Mouse (Mus musculus) spleen, adult 2 months (tissue): Measurements from ENCODE around the gene Mettl8. TPM values are rescaled to one million over a fixed set of nuclear protein-coding genes. Genes with fewer than 3 reads are reported as not detected.

Experiments
- DNase-seq, 2 experiments: peaks; one replicate each; pipeline versions ENCODE4 v3.0.0 to v3.0.0-alpha.2; 2012 to 2021; ENCODE audit warnings: low spot score in 2 of 2, low read depth in 1 of 2
- H3K27ac ChIP-seq: fragments of 200-500 bp; 2 replicates; pipeline ENCODE4 v1.5.1; 2012; ENCODE audit warnings: low read length, inconsistent platforms; ENCODE audit not compliant: insufficient read depth
- H3K27me3 ChIP-seq: fragments of 200-500 bp; 2 replicates; pipeline ENCODE4 v1.6.1; 2012; ENCODE audit warnings: mild to moderate bottlenecking, moderate library complexity, low read length, inconsistent platforms; ENCODE audit not compliant: control insufficient read depth, insufficient read depth
- H3K36me3 ChIP-seq: fragments of 200-500 bp; 2 replicates; pipeline ENCODE4 v1.6.1; 2012; ENCODE audit warnings: mild to moderate bottlenecking, low read length, inconsistent platforms; ENCODE audit not compliant: control insufficient read depth, insufficient read depth
- H3K4me1 ChIP-seq: fragments of 200-500 bp; 2 replicates; pipeline ENCODE4 v1.6.1; 2011; ENCODE audit warnings: inconsistent platforms; ENCODE audit not compliant: control insufficient read depth, insufficient read depth, insufficient read length
- H3K4me3 ChIP-seq: fragments of 200-500 bp; 2 replicates; pipeline ENCODE4 v1.5.1; 2011; ENCODE audit warnings: mild to moderate bottlenecking, inconsistent platforms; ENCODE audit not compliant: insufficient read depth, insufficient read length; ENCODE audit errors: extremely low read depth
- CTCF ChIP-seq: fragments of 200-500 bp; IDR thresholded peaks from 2 replicates; pipeline ENCODE4 v1.5.1; 2011; ENCODE audit warnings: mild to moderate bottlenecking, inconsistent platforms; ENCODE audit not compliant: insufficient read depth, insufficient read length, insufficient replicate concordance; ENCODE audit errors: extremely low read depth
- POLR2A ChIP-seq: fragments of 200-500 bp; IDR thresholded peaks from 2 replicates; pipeline ENCODE4 v1.6.1; 2011; ENCODE audit warnings: low read depth, low read length, inconsistent platforms
- WGBS: fragments of 180-500 bp; shearing (Covaris S2); methylation state at CpG from one replicate; pipeline ENCODE4 v1.1.7; 2018; 5-methylcytosine and 5-hydroxymethylcytosine counted together
- polyA plus RNA-seq: library from polyadenylated mRNA; depleted of rRNA; stranded (reverse); fragments of >200 nt; gene quantifications from 2 replicates; pipeline ENCODE4 v1.2.3, GENCODE M21; 2012

Gene Mettl8
- polyA plus RNA-seq, 1 experiment, result 3.5 TPM

DNA sequence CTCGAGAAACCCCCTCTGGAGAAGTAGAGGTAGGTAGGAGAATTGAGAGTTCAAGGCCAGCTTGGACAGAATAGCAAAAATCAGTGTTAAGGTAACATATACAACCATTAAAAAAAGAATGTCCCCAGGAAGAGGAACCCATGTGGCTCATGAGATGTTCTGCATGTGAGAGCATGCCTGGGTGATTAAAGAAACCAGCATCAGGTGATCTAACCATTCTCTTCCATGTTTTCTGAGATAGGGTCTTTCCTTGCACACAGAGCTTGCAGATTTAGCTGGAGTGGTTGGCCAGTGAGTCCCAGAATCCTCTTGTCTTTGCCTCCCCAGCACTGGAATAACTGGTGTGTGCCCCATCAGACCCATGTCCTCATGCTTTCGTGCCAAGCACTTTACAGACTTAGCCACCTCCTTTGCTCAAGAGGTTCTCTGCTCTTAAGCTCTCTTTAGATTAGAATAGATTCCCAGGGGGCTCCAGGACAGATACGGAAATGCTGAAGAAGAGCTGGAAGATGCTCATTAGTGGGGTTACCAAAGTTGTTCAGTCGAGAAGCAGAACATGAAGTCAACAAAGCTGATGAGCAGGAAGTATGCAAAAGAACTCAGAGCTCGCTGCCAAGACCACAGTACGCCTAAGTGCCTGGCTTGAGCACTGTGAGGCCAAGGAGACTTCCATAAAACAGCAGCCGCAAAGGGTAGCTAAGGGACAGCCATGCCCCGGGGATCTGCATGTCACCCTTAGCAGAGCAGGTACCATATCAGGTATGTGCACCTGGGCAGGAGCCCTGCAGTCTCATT is 110.7 kb downstream of the Mettl8 start:
- H3K4me1 ChIP-seq, result peaks cover 9% of the 10 kb centered on the region; the same call in 1 of the 2 replicates
- no peak overlapping the region for H3K4me3 ChIP-seq
- WGBS, result 51% methylated on average over 8 of the region's 8 CpGs
- H3K27ac ChIP-seq, result peak overlapping the region; percentile 72
- no peak for TF ChIP-seq POLR2A
- no peak for TF ChIP-seq CTCF
- H3K27me3 ChIP-seq, result no peaks in the 10 kb centered on the region
- peak in 1 of 2 experiments; percentile 22 for DNase-seq
- H3K36me3 ChIP-seq, result no peaks in the 10 kb centered on the region

DNA sequence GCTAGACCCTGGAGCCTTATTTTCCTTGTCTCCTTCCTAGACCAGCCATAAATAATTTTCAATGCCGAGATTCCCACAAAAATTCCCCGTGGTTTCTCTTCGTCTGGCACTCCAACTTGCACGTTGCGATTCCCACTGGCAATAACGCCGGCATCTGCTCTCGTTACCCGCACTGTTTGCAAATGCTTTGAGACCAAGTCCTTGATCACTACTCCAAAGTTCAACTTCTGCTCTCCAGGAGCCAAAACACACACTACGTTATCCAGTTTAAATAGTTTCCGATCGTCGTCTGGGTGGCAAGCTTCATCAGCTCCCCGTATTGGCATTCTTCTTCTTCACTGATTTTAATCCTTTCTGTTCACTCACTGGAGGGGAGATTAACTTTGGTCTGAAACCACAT is 114.6 kb downstream of the Mettl8 start:
- Histone ChIP-seq H3K27ac (no peak overlapping the region), H3K4me1 (peaks cover 9% of the 10 kb centered on the region; the same call in 1 of the 2 replicates), H3K4me3 (no peak overlapping the region), H3K36me3 (no peaks in the 10 kb centered on the region), H3K27me3 (no peaks in the 10 kb centered on the region)
- TF ChIP-seq POLR2A, result no peak
- TF ChIP-seq CTCF, result no peak
- no peak for DNase-seq
- WGBS, result 95% methylated on average over 14 of the region's 14 CpGs

DNA sequence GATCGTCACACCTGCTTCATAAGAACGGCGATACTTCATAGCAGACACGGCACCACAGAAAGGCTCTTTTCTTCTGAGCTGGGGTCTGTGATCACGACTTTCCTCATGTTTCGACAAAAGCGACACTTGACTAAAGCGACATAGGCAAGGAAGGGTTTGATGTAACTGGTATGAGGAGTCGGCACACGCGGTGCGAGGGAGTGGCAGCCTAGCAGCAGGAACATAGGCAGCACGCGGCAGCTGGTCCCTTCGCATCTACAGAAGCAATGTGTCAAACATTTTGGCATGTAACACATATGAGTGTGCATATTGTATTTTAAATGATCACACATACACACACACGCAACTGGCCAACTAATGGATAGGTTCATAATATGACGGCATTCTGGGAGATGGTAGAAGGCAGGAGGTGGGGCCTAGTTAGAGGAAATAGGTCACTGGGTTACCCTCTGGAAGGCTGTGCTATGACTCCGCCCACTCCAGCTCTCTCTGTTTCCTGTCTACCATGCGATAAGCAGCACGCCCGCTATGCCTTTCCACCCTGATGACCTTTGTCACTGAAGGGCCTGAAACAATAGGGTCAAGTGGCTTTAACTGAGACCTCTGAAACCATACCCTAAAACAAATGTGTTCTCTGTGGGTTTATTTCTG is 116.4 kb downstream of the Mettl8 start:
- Histone ChIP-seq H3K4me3 (no peak overlapping the region), H3K27me3 (no peaks in the 10 kb centered on the region), H3K27ac (no peak overlapping the region), H3K36me3 (no peaks in the 10 kb centered on the region), H3K4me1 (no peaks in the 10 kb centered on the region)
- TF ChIP-seq CTCF (no peak), POLR2A (no peak)
- DNase-seq, result peak in 1 of 2 experiments; percentile 41
- 81% methylated on average over 21 of the region's 21 CpGs for WGBS

DNA sequence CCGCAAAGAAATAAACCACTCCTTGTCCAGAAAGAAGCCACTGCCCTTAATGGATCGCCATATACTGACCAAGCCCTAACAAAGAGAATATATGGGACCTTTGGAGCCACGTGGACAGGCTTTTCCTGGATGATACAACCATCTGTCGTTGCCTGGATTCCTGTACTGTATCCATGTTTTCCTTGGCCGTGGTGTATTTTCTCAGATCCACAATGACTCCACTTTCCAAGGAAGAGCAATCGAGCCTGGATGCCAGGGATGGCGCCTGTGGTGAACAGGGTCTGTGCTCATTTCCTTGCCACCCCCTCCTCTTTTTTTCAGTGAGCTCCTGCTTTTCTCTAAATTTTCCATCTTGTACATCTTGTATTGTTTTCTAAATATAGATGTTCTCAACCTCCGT is 120.6 kb downstream of the Mettl8 start:
- no peak overlapping the region for H3K27ac ChIP-seq
- H3K27me3 ChIP-seq, result no peaks in the 10 kb centered on the region
- WGBS, result 89% methylated on average over 8 of the region's 8 CpGs
- DNase-seq, result no peak
- H3K36me3 ChIP-seq, result no peaks in the 10 kb centered on the region
- TF ChIP-seq CTCF, result no peak
- no peak for TF ChIP-seq POLR2A
- no peak overlapping the region for H3K4me3 ChIP-seq
- H3K4me1 ChIP-seq, result peaks cover 15% of the 10 kb centered on the region; the same call in 1 of the 2 replicates

DNA sequence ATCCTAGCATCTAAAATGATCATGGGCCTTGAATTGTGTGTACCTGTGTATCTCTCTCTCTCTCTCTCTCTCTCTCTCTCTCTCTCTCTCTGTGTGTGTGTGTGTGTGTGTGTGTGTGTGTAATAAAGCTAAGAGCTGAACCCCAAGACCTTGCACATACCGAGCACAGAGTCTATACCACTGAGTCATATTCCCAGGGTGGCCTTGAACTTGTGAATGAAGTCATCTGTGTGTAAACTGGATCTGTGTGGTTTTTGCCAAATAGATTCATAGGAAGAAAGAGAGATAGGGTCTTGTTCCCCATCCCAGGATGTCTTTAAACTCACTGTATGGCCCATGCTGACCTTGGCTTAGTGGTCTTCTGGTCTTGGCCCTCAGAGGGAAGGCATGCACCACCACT is 121.9 kb downstream of the Mettl8 start:
- no peaks in the 10 kb centered on the region for H3K27me3 ChIP-seq
- TF ChIP-seq POLR2A (no peak), CTCF (no peak)
- H3K36me3 ChIP-seq, result no peaks in the 10 kb centered on the region
- 78% methylated on average over 1 of the region's 1 CpGs for WGBS
- peaks cover 15% of the 10 kb centered on the region; the same call in 1 of the 2 replicates for H3K4me1 ChIP-seq
- DNase-seq, result no peak
- no peak overlapping the region for H3K4me3 ChIP-seq
- peak overlapping the region; percentile 44; the same call in 1 of the 2 replicates for H3K27ac ChIP-seq

DNA sequence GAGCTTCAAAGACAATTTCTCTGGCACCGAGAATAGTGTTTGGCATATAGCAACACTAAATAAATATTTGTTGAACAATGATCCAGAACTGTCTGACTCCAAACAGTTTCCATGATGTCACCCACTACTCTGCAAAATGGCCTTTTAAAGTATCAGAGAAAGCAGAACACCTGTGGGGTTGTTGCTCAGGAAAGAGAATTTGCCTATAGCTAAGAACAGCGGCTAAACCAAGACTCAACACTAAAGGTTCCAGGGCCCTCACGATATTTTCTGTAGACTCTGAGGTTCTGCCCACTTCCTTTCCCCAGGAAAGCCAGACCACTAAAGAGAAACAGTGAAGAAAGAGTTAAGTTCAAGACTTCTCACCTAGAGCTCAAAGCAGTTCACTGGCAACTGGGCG is 122.4 kb downstream of the Mettl8 start:
- DNase-seq, result peak in 1 of 2 experiments; percentile 84

More for the DNA sequence above, 122.4 kb downstream of the Mettl8 start:
- H3K4me3 ChIP-seq, result no peak overlapping the region
- TF ChIP-seq POLR2A (no peak), CTCF (no peak)
- H3K27me3 ChIP-seq, result no peaks in the 10 kb centered on the region
- H3K27ac ChIP-seq, result 0 out of 2 replicates have a peak overlapping the region, but pooled peaks have one; percentile 44
- H3K36me3 ChIP-seq, result no peaks in the 10 kb centered on the region
- peaks cover 15% of the 10 kb centered on the region; the same call in 1 of the 2 replicates for H3K4me1 ChIP-seq
- 26% methylated on average over 4 of the region's 4 CpGs for WGBS
